Mouse (Mus musculus): ENCODE data around the gene App. TPM values are rescaled to one million over a fixed set of nuclear protein-coding genes. Genes with fewer than 3 reads are reported as not detected.

Gene App
- total and polyA plus RNA-seq, 2 experiments, result 28.9 to 29.9 TPM

GRCm38 (mm10) chr16:85099044-85099443 lies 74.5 kb downstream of the App start:
- H3K27me3 ChIP-seq (ENCODE audit: control insufficient read depth, insufficient read depth, low read length), result no peaks in the 10 kb centered on the region
- H3K4me1 ChIP-seq (ENCODE audit: control insufficient read depth, insufficient read depth, low read length), result no peaks in the 10 kb centered on the region
- 92% methylated on average over 7 of the region's 7 CpGs for WGBS
- no peak for DNase-seq (ENCODE audit: extremely low read depth, low read depth, low spot score)
- TF ChIP-seq CTCF (IDR thresholded peaks at IDR 0.05; ENCODE audit: low read depth, low read length) (no peak), POLR2A (IDR thresholded peaks at IDR 0.05; ENCODE audit: extremely low read depth, insufficient read depth, low read length) (no peak)
- no peak overlapping the region for H3K27ac ChIP-seq (replicated peaks; ENCODE audit: insufficient read depth, low read depth, low read length)
- no peak overlapping the region for H3K4me3 ChIP-seq (ENCODE audit: insufficient read depth, low read depth, low read length)
- peaks cover 5% of the 10 kb centered on the region; the same call in 1 of the 2 replicates for H3K36me3 ChIP-seq (ENCODE audit: control insufficient read depth, insufficient read depth, low read length)
- no peak overlapping the region for H3K9ac ChIP-seq (ENCODE audit: low read depth, low read length)
- H3K79me2 ChIP-seq (ENCODE audit: control insufficient read depth, insufficient read depth, low read length), result no peaks in the 10 kb centered on the region

GRCm38 (mm10) chr16:85096396-85096795 lies 77.2 kb downstream of the App start:
- Histone ChIP-seq H3K9ac (ENCODE audit: low read depth, low read length) (no peak overlapping the region), H3K79me2 (ENCODE audit: control insufficient read depth, insufficient read depth, low read length) (no peaks in the 10 kb centered on the region), H3K4me1 (ENCODE audit: control insufficient read depth, insufficient read depth, low read length) (no peaks in the 10 kb centered on the region), H3K27ac (replicated peaks; ENCODE audit: insufficient read depth, low read depth, low read length) (no peak overlapping the region), H3K4me3 (ENCODE audit: insufficient read depth, low read depth, low read length) (no peak overlapping the region), H3K36me3 (ENCODE audit: control insufficient read depth, insufficient read depth, low read length) (0 out of 2 replicates have a peak, but pooled peaks cover 2% of the 10 kb centered on the region), H3K27me3 (ENCODE audit: control insufficient read depth, insufficient read depth, low read length) (no peaks in the 10 kb centered on the region)
- 91% methylated on average over 6 of the region's 6 CpGs for WGBS
- no peak for DNase-seq (ENCODE audit: extremely low read depth, low read depth, low spot score)
- no peak for TF ChIP-seq POLR2A (IDR thresholded peaks at IDR 0.05; ENCODE audit: extremely low read depth, insufficient read depth, low read length)
- TF ChIP-seq CTCF (IDR thresholded peaks at IDR 0.05; ENCODE audit: low read depth, low read length), result no peak

DNA sequence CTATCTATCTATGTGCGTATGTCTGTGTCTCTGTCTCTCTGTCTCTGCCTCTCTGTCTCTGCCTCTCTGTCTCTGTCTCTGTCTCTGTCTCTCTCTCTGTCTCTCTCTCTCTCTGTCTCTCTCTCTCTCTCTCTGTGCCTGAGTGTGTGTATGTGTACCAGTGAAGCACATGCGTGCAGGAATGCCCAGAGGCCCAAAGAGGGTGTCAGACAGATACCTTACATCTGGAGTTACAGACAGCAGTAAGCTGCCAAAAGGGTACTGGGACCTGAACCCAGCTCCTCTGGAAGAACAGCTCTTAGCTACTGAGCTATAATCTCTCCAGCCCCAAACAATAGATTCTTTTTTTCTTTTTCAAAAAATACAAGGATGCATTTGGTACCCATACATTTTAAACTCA lies 77.6 kb downstream of the App start:
- no peaks in the 10 kb centered on the region for H3K27me3 ChIP-seq (ENCODE audit: control insufficient read depth, insufficient read depth, low read length)
- no peak overlapping the region for H3K9ac ChIP-seq (ENCODE audit: low read depth, low read length)
- H3K36me3 ChIP-seq (ENCODE audit: control insufficient read depth, insufficient read depth, low read length), result 0 out of 2 replicates have a peak, but pooled peaks cover 1% of the 10 kb centered on the region
- no peak for DNase-seq (ENCODE audit: extremely low read depth, low read depth, low spot score)
- H3K79me2 ChIP-seq (ENCODE audit: control insufficient read depth, insufficient read depth, low read length), result no peaks in the 10 kb centered on the region
- no peaks in the 10 kb centered on the region for H3K4me1 ChIP-seq (ENCODE audit: control insufficient read depth, insufficient read depth, low read length)
- 91% methylated on average over 2 of the region's 2 CpGs for WGBS
- TF ChIP-seq POLR2A (IDR thresholded peaks at IDR 0.05; ENCODE audit: extremely low read depth, insufficient read depth, low read length), result no peak
- TF ChIP-seq CTCF (IDR thresholded peaks at IDR 0.05; ENCODE audit: low read depth, low read length), result no peak
- H3K4me3 ChIP-seq (ENCODE audit: insufficient read depth, low read depth, low read length), result no peak overlapping the region
- H3K27ac ChIP-seq (replicated peaks; ENCODE audit: insufficient read depth, low read depth, low read length), result no peak overlapping the region

GRCm38 (mm10) chr16:85092644-85093091 lies 80.9 kb downstream of the App start:
- H3K4me1 ChIP-seq (ENCODE audit: control insufficient read depth, insufficient read depth, low read length), result no peaks in the 10 kb centered on the region
- H3K9ac ChIP-seq (ENCODE audit: low read depth, low read length), result no peak overlapping the region
- H3K36me3 ChIP-seq (ENCODE audit: control insufficient read depth, insufficient read depth, low read length), result no peaks in the 10 kb centered on the region
- no peak overlapping the region for H3K27ac ChIP-seq (replicated peaks; ENCODE audit: insufficient read depth, low read depth, low read length)
- H3K27me3 ChIP-seq (ENCODE audit: control insufficient read depth, insufficient read depth, low read length), result no peaks in the 10 kb centered on the region
- WGBS, result 81% methylated on average over 9 of the region's 9 CpGs
- no peaks in the 10 kb centered on the region for H3K79me2 ChIP-seq (ENCODE audit: control insufficient read depth, insufficient read depth, low read length)
- no peak overlapping the region for H3K4me3 ChIP-seq (ENCODE audit: insufficient read depth, low read depth, low read length)
- TF ChIP-seq CTCF (IDR thresholded peaks at IDR 0.05; ENCODE audit: low read depth, low read length) (no peak), POLR2A (IDR thresholded peaks at IDR 0.05; ENCODE audit: extremely low read depth, insufficient read depth, low read length) (no peak)
- no peak for DNase-seq (ENCODE audit: extremely low read depth, low read depth, low spot score)

DNA sequence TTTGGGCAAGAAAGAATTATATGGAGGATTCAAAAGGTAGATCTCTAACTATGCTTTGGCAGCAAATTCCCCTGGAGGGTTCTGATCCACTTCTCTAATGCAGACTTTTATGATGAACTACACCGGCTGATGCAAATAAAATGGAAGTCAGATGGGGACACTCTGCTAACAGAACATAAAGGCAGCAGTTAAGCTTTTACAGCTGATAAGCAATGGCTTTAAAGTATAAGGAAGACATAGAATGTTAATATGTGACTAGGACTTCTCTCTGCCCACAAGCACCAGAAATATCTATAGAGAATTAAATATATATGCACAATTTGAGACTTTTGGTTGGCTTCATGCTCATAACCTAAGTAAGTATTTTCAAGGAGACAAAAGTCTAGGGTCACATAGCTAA lies 81.4 kb downstream of the App start:
- Histone ChIP-seq H3K79me2 (ENCODE audit: control insufficient read depth, insufficient read depth, low read length) (no peaks in the 10 kb centered on the region), H3K4me1 (ENCODE audit: control insufficient read depth, insufficient read depth, low read length) (no peaks in the 10 kb centered on the region), H3K9ac (ENCODE audit: low read depth, low read length) (no peak overlapping the region), H3K36me3 (ENCODE audit: control insufficient read depth, insufficient read depth, low read length) (no peaks in the 10 kb centered on the region), H3K27ac (replicated peaks; ENCODE audit: insufficient read depth, low read depth, low read length) (no peak overlapping the region), H3K4me3 (ENCODE audit: insufficient read depth, low read depth, low read length) (no peak overlapping the region), H3K27me3 (ENCODE audit: control insufficient read depth, insufficient read depth, low read length) (no peaks in the 10 kb centered on the region)
- 85% methylated on average over 1 of the region's 1 CpGs for WGBS
- DNase-seq (ENCODE audit: extremely low read depth, low read depth, low spot score), result no peak
- TF ChIP-seq POLR2A (IDR thresholded peaks at IDR 0.05; ENCODE audit: extremely low read depth, insufficient read depth, low read length), result no peak
- no peak for TF ChIP-seq CTCF (IDR thresholded peaks at IDR 0.05; ENCODE audit: low read depth, low read length)

GRCm38 (mm10) chr16:85090992-85091391 lies 82.6 kb downstream of the App start:
- no peak overlapping the region for H3K9ac ChIP-seq (ENCODE audit: low read depth, low read length)
- TF ChIP-seq POLR2A (IDR thresholded peaks at IDR 0.05; ENCODE audit: extremely low read depth, insufficient read depth, low read length) (no peak), CTCF (IDR thresholded peaks at IDR 0.05; ENCODE audit: low read depth, low read length) (no peak)
- H3K4me3 ChIP-seq (ENCODE audit: insufficient read depth, low read depth, low read length), result no peak overlapping the region
- 82% methylated on average over 14 of the region's 14 CpGs for WGBS
- H3K27me3 ChIP-seq (ENCODE audit: control insufficient read depth, insufficient read depth, low read length), result no peaks in the 10 kb centered on the region
- H3K79me2 ChIP-seq (ENCODE audit: control insufficient read depth, insufficient read depth, low read length), result no peaks in the 10 kb centered on the region
- H3K36me3 ChIP-seq (ENCODE audit: control insufficient read depth, insufficient read depth, low read length), result no peaks in the 10 kb centered on the region
- H3K27ac ChIP-seq (replicated peaks; ENCODE audit: insufficient read depth, low read depth, low read length), result no peak overlapping the region
- no peak for DNase-seq (ENCODE audit: extremely low read depth, low read depth, low spot score)
- no peaks in the 10 kb centered on the region for H3K4me1 ChIP-seq (ENCODE audit: control insufficient read depth, insufficient read depth, low read length)

Data from liver, adult 2 months (tissue).